Mouse (Mus musculus) urinary bladder, adult 2 months (tissue): ENCODE measurements around the gene Zfp184. TPM values are rescaled to one million over a fixed set of nuclear protein-coding genes. Genes with fewer than 3 reads are reported as not detected.

ENCODE experiments used
- DNase-seq: peaks from one replicate; pipeline ENCODE4 v3.0.0; 2022; ENCODE audit warnings: low spot score
- polyA plus RNA-seq: library from polyadenylated mRNA; depleted of rRNA; stranded (reverse); fragments of >200 nt; gene quantifications from 2 replicates; pipeline ENCODE4 v1.2.3, GENCODE M21; 2012

Gene Zfp184
- polyA plus RNA-seq, 1 experiment = 1.7 TPM

DNA sequence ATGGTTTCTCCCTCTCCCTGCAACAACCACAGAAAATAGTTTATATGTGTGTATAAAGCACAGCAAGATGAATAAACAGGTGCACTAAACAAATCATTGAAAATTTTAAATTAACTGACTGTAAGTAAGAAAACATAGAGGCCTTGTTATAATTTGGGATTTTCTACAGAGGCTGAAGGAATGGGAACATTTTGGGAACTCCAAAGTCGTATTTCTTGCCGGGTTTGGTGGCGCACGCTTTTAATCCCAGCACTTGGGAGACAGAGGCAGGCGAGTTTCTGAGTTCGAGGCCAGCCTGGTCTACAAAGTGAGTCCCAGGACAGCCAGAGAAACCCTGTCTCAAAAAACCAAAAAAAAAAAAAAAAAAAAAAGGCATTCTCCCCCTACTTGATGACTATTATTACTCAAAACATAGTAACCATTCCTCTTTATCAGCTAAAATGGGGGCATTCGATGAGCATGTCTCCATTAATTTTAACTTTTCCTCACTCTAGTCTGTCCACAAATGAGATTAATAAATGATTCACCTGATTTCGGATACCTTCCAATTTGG is 24.1 kb upstream of the Zfp184 start:
- DNase-seq = no peak

DNA sequence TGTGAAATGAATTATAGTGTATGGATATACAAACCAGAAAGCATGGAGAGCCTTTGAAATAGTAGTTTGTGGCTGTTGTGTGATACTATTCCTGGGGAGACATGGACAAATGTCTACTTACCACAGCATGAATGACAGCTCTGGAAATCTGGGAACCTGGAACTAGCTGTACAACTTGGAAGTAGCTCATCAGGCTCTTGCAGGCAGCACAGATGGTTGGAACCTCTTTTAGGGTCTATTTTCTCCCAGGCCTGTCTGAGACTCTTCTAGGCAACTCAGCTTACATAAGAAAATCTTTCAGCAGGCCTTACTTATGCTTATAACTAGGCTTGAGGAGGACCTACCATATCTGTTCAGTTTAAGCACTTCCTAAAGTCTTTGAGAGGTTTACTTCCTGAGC is 21.5 kb upstream of the Zfp184 start:
- DNase-seq = no peak

DNA sequence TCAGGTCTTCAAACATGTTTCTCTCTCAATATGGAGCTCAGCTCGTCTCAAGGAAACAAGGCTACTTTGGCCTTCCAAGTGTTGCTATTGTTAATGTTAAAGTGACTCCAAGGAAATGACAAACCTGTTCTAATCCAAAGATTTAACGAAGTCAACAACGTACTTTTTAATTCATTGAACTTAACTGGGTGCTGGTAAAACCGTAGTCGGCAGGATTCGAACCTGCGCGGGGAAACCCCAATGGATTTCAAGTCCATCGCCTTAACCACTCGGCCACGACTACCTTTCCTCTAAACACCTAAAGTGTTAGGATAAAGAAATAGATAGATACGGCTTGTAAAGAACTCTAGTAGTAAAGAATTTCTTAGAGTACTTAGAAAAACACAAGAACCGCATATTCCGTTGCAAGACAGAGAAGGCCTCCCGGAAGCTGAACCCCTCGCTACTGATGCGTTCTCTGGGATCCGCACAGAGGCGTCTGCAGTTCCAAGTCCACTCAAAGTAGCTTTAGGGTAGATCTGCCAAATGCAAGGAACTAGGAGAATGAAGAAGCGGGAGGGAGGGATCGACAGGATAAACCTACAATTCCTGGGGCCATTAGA is 20.1 kb upstream of the Zfp184 start:
- DNase-seq = no peak

DNA sequence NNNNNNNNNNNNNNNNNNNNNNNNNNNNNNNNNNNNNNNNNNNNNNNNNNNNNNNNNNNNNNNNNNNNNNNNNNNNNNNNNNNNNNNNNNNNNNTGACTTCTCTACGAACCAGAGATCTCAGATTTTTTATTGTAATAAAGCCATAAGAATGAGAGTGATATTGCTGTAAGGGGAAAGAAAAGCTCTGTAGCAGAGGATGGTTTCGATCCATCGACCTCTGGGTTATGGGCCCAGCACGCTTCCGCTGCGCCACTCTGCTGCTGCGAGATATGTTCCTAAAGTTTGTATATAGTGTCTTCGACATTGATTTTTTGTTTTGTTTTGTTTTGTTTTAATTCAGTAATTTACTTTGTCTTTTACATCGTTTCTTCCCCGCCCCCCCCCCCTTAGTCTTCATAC is 13.9 kb upstream of the Zfp184 start:
- no peak for DNase-seq

DNA sequence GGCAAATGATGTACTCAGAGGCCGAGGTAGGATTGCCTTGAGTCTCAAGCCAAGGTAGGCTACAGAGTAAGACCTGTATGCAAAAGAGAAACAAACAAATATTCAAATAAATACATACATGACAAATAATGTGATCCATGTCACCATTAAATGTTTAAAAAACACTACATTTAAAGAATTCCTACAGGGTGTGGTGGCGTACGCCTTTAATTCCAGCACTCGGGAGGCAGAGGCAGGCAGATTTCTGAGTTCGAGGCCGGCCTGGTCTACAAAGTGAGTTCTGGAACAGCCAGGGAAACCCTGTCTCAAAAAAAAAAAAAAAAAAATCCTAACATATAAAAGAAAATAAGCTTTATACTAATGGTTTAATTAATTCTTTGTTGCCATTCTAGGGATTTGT is 13.2 kb upstream of the Zfp184 start:
- DNase-seq = no peak

DNA sequence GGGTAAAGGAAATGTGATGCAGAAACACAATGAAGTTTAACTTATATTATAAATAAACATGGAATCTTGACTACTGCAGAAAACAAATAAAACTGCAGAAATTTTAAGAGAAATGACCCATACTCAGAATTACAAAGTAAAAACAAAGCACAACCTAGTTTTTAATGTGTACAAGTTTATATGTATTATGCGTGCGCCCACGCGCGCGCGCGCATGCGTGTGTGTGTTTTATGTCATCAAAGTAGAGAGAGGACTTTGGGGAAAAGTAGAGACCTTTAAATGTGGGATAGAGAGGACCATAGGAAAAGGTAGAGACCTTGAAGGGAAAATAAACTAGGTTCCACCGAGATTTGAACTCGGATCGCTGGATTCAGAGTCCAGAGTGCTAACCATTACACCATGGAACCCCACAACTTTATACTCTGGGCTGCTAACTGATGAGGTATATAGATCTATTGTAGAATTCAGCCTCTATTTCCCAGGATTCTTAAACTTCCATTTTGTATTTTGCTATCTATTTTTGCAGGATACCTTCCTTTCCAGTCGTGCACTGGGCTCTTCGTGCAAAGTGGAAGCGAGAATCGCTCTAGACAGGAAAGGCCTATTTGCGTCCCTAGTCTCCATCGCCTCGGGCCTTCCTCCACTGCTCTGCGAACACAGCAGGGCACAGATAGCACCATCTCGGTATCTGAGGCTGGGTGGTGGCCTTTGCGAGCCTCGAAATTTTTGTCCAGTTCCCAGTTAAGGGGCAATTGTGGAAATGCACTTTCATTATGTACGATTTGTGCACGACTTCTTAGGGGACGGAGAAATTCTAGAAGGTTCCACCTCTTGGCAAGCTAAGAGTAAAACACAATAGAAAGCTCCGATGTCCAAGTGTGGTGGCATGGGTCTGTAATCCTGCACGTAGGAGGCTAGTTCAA is 11.0 kb upstream of the Zfp184 start:
- DNase-seq = no peak

DNA sequence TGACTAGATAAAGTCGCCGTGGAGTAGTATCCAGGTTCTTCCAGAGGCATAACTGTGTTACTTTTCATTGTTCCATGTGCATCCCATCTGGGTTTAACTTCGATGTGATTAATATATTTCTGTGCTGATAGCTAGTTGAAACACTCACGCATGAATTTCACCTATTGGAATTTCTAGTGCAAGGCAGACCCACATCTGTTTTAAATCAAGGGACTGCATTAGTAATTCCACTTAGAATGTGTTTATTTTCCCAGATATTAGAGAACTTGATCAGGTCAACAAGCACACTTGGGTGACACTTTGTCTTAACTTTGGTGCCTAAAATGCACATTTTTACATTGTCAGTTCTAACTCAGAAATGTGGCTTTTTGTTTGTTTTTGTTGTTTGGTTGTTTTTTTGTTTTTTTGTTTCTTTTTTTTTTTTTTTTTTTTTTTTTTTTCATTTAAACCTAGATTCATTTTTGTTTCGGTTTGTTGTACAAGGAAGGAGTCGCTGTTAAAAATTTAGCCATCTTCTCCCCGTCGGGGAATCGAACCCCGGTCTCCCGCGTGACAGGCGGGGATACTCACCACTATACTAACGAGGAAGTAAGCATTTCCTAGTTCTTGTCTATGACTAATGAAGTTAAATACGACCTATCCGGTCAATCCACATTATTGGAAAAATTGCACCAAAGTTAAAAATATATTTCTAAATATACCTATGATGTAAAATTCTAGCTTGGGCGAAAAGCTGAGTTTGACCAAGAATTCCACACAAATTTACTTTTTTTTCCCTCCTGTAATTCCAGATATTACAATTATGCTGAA is 9.7 kb upstream of the Zfp184 start:
- peak; percentile 29 for DNase-seq

DNA sequence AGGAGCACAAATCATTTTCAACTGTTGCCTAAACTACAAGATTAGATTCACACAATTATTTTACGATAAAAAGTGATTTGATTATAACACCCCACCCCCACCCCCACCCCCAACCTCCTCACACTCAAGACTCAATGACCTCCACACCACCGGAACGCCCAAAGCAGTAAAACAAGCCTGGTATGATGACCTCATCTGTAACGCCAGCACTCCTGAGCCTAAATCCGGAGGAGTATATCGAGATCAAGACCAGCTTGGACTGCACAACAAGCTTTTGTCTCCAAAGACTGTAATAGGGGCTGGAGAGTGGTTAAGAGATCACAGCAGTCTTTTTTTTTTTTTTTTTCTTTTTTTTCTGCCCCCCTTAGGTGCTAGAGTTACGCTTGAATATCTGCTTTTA is 9.1 kb upstream of the Zfp184 start:
- no peak for DNase-seq

DNA sequence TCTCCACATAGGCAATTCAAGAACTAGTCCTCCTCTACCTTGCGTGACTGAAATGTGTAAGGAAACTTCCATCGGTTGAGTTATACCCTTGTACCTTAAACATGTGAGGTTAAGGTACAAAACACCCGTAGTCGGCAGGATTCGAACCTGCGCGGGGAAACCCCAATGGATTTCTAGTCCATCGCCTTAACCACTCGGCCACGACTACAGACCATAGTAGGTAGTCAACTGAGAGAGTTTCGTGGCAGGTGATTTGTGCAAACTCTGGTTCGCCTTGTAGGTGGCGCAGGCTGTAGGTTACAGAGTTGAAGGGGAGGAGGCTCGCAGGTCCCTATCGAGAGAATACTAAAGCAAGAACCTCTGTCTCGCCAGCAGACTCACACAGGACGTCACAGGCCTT is 7.9 kb upstream of the Zfp184 start:
- peak; percentile 23 for DNase-seq

DNA sequence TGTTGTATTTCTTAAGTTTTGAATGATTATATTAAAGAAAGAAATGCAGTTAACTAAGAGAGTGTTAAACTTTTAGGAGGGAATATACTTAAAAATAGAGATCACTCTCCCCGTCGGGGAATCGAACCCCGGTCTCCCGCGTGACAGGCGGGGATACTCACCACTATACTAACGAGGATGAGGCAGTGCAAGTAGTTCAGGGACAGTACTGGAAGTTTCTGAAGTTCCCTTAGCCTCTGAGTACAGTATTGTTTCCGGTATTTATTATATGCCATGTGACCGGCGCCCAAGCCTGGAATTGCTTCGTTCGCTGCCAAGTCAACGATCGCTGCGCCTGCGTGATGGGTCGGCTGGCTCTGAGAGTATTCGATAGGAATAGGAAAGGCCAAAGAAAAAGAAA is 4.7 kb upstream of the Zfp184 start:
- peak; percentile 52 for DNase-seq

DNA sequence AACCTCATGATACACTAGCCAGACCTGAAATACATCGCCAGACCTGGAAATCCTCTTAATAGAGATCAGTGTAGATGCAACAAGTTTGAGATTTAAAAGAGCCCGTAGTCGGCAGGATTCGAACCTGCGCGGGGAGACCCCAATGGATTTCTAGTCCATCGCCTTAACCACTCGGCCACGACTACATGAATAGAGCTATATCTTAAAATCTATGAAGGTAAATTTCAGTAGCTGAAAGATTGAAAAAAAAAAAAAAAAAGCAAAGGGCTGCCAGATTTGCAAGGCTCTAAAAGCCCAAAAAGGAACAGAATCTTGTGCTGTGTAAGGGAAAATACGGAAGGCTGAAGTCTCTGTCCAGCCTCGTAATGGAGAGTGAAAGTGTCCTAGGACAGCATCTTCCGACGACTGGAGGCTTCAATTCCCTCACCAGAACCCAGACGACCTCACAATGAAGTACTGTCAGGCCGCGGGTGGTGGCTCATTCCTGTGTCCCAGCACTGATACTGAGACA is 4.0 kb upstream of the Zfp184 start:
- DNase-seq = peak; percentile 51

DNA sequence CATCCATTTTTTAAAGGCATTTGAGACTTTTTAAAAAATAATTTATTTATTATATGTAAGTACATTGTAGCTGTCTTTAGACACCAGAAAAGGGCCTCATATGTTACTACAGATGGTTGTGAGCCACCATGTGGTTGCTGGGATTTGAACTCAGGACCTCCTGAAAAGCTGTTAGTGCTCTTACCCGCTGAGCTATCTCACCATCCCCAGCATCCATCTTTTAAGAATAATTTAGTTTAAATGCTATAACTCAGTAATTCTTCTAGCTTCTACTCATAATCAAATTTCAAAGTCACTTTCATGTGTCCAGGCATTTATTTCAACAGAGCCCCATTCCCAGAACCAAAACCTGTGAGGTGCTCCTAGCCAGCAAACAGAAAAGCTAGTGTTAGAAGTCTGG is 1.2 kb upstream of the Zfp184 start:
- DNase-seq = no peak

DNA sequence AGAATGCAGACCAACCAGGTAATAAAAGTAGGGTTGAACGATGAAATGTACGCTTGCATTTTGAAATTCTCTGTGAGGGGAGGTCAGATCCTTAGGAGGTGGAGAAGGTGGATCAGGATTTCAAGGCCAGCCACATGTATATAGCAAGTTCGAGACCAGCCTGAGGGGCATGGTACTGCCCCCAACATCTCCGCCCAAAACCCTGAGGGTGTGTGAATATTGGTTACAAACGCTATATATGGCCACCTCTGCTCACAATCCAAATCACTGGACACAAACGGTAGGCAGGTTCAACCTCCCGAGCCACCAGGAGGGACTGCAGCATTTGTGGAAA is 335 bp upstream of the Zfp184 start:
- DNase-seq = no peak

DNA sequence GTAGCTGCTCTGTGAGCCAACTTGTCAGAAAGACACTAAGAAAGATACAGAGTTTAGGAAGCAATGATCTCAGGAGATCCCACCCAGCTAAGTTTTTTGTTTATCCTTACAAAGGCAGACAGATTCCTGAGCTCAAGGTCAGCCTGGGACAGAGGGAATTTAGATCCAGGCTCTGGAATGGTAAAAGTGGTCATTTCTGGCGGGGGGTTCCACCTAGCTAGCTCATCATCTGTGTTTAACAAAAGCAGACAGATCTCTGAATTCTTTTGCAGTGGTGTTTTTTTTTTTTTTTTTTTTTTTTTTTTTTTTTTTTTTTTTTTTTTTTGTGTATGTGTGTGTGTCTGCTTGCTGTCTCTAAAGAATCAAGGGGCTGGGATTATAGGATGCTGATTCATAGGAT is 24.4 kb downstream of the Zfp184 start:
- DNase-seq = no peak

DNA sequence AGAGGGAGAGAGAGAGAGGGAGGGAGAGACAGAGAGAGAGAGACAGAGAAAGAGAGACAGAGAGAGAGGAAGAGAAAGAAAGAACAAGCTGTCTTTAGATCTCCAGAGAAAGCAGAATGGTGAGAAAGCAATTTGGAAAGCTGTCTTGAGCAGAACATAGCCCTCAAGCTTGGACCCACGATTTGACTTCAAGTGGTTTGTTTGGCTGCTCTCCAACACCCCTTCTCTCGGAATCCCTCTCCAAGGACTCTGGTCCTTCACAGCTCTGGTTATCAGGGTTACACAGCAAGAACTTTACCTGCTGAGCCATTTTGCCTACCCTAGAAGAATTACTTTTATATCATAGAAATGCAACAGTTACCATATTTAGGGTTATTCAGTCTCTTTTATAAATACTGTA is 24.9 kb downstream of the Zfp184 start:
- DNase-seq = no peak

DNA sequence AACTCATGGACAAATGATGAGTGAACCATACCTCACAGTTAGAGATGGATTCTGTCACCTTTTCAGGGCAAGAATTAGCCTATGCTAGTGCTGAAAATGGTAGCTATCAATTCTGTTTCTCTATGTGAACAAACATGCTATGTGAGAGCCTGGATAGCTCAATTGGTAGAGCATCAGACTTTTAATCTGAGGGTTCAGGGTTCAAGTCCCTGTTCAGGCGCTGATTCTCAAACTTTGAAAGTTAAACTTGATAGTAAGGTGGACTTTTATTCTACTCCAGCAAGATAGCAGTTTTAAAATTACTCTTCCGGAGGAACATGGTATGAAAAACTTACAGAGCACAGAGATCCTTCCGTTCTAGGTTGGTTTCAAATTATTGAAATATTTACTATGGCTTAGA is 26.7 kb downstream of the Zfp184 start:
- DNase-seq = no peak

DNA sequence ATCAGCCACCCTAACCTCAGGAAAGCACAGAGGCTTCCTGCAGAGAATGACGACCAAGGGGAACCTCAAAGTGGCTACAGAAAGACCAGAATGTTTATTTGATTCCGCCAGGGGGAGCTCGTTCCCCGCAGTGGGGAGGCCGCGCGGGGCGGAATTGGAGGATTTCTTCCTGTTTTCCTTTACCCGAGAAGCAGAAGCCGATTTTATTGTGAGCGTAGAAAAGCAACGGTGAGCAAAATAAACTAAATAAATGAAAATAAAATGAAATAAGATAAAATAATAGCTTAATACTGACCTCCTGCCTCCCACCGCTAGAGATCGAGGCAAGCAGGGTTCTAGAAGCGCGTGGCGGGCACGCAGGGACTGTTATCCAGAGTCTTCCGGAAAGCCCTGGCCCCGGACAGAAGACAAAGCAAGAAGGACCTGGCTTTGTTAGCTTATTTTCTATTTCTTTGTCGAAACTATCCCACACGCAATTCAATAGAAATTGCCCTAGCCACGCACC is 29.4 kb downstream of the Zfp184 start:
- peak; percentile 76 for DNase-seq

DNA sequence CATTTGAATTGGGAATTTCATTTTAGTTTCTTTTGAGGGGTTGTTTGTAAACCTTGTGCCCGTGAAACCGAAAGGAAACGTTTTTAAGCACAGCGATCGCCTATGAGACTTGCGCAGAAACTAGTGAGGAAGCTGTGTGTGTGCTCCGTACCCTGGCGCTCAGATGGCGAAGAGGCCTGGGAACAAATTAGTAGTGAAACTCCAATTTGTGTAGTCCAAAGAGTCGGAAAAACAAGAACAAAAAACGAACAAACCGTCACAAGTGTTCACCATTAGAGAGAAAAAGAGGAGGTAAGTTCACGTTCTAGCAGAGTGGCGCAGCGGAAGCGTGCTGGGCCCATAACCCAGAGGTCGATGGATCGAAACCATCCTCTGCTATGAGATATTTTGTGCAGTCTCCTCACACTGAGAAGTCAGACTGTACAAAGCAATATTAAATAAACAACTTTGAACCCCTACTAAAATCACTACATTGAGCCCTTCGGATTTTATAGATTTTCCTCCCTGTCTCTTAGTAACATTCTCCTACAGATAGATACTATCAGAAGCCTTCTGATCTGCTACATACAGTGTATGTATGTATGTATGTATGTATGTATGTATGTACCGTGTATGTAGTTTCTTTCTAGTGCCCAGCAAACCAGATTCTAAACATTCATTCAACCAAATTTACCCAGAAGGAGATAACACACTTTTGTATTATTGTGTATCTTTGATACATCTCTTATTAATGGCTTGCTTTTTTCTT is 30.0 kb downstream of the Zfp184 start:
- DNase-seq = peak; percentile 33

DNA sequence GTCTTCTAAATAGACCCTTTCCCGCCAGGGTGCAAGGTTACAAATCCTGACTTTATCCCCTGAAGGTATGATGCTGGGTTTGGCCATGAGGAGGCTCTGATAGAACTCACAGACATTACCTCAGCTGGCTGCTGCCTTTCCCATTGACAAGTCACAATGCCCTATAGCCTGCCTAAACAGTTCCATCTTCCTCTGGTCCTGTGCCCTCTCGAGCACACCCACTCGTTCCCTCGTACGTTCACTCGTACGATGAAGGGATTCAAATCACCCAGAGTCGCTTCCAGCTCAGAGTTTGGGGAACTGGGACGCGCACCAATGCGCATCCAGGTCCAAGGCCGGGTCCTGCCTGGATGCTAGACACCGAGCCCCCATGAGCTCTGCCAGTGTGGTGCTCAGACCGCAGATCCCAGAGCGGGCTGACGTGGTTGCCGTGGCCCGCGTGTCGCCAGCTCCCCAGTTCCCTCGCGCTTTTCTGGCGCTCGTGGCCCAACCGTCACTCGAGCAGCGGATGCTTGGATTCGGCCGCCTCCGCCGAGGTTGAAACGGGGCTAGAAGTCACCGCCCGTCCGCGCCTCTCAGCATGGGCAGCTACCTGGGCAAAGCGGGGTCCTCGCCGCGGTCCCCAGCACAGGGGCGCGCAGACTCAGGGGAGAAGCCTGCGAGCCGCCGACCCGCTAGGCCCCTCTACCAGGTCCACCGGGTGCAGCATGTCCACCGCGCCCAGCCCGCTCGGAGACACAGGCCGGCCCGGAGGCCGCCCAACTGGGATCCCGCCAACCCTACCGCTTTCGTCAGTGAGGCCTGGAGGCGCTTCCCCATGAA is 36.3 kb downstream of the Zfp184 start, which contains the start of gene Pom121l2:
Gene Pom121l2, plus strand, starts transcription at position 214 of the 822 bp plus-strand sequence.
- DNase-seq = peak; percentile 43

DNA sequence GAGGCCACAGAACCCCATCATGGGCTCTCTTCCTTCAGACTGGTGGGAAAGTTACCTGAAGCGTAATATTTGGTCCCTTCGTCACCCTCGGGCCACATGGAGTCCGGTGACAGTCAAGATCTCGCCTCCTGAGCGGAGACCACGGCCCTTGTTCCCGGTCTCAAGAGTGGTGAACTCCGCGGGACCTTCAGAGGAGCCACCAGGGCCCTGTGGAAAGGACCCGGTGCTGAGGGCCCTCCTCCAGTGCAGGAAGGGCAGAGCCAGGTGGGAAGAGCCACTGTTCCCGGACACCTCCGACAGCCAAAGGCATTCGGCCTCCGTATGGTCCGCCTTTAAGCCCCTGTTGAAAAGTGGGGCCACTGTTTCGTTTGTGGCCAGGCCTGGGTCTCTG is 36.9 kb downstream of the Zfp184 start:
- DNase-seq = no peak
